Mouse (Mus musculus): Measurements from ENCODE around the gene 4933406M09Rik.

4933406M09Rik gene

GRCm38 (mm10) chr1:134385666-134386065, at the start of gene 4933406M09Rik:
Gene 4933406M09Rik, plus strand, starts transcription at chr1:134385940.
- in situ Hi-C loops (cut with MseI, MboI) = no loop called here

GRCm38 (mm10) chr1:134336958-134337710, 48.6 kb upstream of the 4933406M09Rik start:
- in situ Hi-C loops (cut with MseI, MboI) = loop anchor here (5.0 to 10.0 kb wide), 2 partner anchors 182 to 185 kb away; no protein-coding TSS in a partner anchor

- in situ Hi-C loops (cut with MseI, MboI) = loop anchor here (5.0 to 10.0 kb wide), 2 partner anchors 184 to 187 kb away; no protein-coding TSS in a partner anchor
Observed at GRCm38 (mm10) chr1:134339162-134339561, 46.6 kb upstream of the 4933406M09Rik start.

GRCm38 (mm10) chr1:134339757-134340619, 45.8 kb upstream of the 4933406M09Rik start:
- in situ Hi-C loops (cut with MseI, MboI) = loop anchor here (5.0 to 10.0 kb wide), 2 partner anchors 185 to 188 kb away; no protein-coding TSS in a partner anchor

GRCm38 (mm10) chr1:134341641-134342277, 44.0 kb upstream of the 4933406M09Rik start:
- in situ Hi-C loops (cut with MseI, MboI) = no loop called here

- in situ Hi-C loops (cut with MseI, MboI) = no loop called here
Observed at GRCm38 (mm10) chr1:134342278-134342664, 43.5 kb upstream of the 4933406M09Rik start.

- in situ Hi-C loops (cut with MseI, MboI) = no loop called here
Observed at GRCm38 (mm10) chr1:134342781-134343310, 42.9 kb upstream of the 4933406M09Rik start.

GRCm38 (mm10) chr1:134343567-134343966, 42.2 kb upstream of the 4933406M09Rik start:
- in situ Hi-C loops (cut with MseI, MboI) = no loop called here

GRCm38 (mm10) chr1:134344005-134344950, 41.5 kb upstream of the 4933406M09Rik start:
- in situ Hi-C loops (cut with MseI, MboI) = no loop called here

- in situ Hi-C loops (cut with MseI, MboI) = no loop called here
Observed at GRCm38 (mm10) chr1:134345075-134345474, 40.7 kb upstream of the 4933406M09Rik start.

- in situ Hi-C loops (cut with MseI, MboI) = no loop called here
Observed at GRCm38 (mm10) chr1:134347791-134348190, 37.9 kb upstream of the 4933406M09Rik start.

- in situ Hi-C loops (cut with MseI, MboI) = no loop called here
Observed at GRCm38 (mm10) chr1:134353326-134353725, 32.4 kb upstream of the 4933406M09Rik start.

- in situ Hi-C loops (cut with MseI, MboI) = no loop called here
Observed at GRCm38 (mm10) chr1:134357461-134357860, 28.3 kb upstream of the 4933406M09Rik start.

GRCm38 (mm10) chr1:134360656-134361055, 25.1 kb upstream of the 4933406M09Rik start:
- in situ Hi-C loops (cut with MseI, MboI) = no loop called here

GRCm38 (mm10) chr1:134361195-134361856, 24.4 kb upstream of the 4933406M09Rik start:
- in situ Hi-C loops (cut with MseI, MboI) = no loop called here

GRCm38 (mm10) chr1:134361857-134362212, 23.9 kb upstream of the 4933406M09Rik start, which contains the start of gene Tmem183a:
Gene Tmem183a, minus strand, starts transcription at chr1:134361979.
- in situ Hi-C loops (cut with MseI, MboI) = no loop called here

GRCm38 (mm10) chr1:134363194-134363593, 22.5 kb upstream of the 4933406M09Rik start:
- in situ Hi-C loops (cut with MseI, MboI) = no loop called here

GRCm38 (mm10) chr1:134365491-134365890, 20.2 kb upstream of the 4933406M09Rik start:
- in situ Hi-C loops (cut with MseI, MboI) = no loop called here

- in situ Hi-C loops (cut with MseI, MboI) = no loop called here
Observed at GRCm38 (mm10) chr1:134368777-134369337, 16.9 kb upstream of the 4933406M09Rik start.

Measured in mouse trophoblast stem cell (cell line).